Mouse (Mus musculus): ENCODE measurements around the gene Hnrnpu.

DNA sequence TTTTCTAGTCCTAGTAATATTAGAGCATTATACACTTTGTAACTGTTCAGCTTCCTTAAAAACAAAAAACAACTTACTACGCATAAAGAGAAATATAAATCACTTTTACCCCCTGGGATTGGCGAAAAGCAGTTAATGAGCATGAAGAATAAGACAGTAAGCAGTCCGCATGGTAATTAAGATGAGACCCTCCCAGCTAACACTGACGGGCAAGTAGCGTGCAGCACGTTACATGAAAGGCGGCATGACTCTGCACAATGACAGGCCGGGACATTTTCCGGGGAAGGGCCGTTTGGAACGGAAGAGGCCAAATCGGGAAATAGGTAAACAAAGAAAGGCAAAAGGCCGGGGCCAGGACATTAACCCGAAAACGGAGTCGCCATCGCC, 19.6 kb downstream of the Hnrnpu start:
- TF ChIP-seq TAL1 (IDR thresholded peaks at IDR 0.05; ENCODE audit: low read length), result no peak
- TF ChIP-seq GATA1 (IDR thresholded peaks at IDR 0.05; ENCODE audit: low read length), result no peak
